Mouse (Mus musculus): ENCODE measurements at regions not wholly inside any gene's neighbourhood (a gene's known extent, or its start where the extent isn't known, plus 50 kb on each side); places are given as distances from the start of the nearest gene placed in this dataset.

DNA sequence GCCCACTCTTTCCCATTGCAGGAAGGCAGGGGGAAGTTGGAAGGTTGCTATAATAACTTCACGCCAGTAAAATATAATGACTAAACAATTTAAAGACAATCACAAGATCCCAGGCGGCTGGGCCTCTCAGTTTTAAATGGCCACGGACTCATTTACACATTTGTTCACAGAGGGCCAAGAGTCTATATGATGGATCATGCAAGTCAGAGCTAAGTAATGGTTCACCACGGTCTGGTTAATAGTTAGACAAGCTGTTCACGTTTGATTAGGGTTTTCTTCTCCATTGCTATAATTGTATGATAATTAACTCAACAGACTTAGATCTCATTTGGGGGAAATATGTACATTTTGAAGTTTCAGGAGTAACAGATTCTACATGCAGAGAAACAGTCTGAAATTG, 170.0 kb downstream of the Ppargc1a start:
- no peak for DNase-seq (ENCODE audit: low read depth, low spot score)

DNA sequence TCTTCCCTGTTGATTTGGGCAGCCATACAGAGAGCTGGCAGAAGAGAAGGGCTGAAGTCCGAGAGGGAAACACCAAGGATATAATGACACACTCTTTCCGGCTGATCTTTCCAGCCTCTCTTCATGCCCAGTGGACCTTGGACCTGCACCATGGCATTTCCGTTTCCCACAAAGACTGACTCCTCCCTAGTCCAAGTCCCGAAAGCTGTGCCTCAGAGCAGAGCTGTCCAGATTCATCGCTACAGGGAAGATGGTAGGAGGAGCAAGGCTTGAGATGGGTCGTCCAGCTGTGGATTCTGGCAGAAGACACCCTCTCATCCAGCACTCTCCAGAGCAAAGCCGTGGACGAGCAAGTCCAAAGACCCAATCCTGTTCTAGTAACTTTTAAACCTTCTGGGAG, 176.2 kb downstream of the Ppargc1a start:
- DNase-seq (ENCODE audit: low read depth, low spot score): no peak

DNA sequence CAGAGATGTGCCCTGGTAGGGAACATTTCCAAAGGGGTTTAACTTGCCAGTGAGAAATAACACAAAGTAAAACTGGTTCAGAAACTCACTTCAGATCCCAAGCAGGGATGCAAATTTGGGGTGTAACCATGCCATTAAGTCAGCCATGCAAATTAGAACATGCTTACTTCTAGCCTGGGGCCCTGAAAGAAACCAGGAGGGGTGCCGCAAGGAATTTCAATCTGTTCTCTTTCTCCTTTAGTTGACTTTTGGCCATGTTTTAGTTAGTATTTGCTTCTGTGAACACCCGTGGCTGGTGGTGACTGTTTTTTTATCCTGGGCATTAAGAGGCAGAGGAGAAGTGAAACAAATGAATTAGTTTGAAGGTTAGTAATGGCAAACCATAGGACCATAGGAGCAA, 179.8 kb downstream of the Ppargc1a start:
- DNase-seq (ENCODE audit: low read depth, low spot score): no peak

DNA sequence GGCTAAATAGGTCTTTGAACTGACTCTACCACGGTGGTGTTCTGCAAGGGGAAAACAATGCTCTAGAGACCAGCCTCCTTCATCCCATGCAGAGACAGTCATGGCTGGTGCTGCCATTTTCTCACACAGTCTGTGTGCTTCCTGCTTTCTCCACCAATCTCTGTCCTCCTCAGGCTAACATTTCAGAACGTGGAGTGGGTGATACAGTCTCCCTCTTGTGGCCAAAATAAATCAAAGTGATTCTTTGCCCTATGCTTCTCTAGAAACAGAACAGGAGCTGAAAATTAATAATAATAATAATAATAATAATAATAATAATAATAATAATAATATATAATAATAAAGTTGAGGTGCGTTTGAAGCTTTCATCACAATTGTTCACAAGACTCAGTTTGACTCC, 181.1 kb downstream of the Ppargc1a start:
- no peak for DNase-seq (ENCODE audit: low read depth, low spot score)

DNA sequence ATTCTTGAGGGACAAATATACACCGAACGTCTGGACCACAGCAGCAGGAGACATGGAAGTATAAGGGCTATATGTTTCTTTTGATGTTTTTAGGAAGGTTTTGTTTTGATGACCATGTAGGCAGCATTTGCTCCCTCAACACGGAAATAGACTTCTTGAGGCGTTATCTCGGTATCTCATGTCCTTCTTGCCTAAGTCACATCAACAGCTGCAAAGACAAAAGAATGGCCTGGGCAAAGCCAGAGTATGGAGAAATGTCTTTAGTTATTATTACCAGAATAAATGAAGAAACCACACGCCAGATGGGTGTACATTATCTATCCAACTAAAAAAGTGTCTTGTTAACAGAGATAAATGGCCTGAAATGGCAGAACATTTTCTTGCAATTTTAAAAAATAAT, 183.2 kb downstream of the Ppargc1a start:
- DNase-seq (ENCODE audit: low read depth, low spot score): no peak

DNA sequence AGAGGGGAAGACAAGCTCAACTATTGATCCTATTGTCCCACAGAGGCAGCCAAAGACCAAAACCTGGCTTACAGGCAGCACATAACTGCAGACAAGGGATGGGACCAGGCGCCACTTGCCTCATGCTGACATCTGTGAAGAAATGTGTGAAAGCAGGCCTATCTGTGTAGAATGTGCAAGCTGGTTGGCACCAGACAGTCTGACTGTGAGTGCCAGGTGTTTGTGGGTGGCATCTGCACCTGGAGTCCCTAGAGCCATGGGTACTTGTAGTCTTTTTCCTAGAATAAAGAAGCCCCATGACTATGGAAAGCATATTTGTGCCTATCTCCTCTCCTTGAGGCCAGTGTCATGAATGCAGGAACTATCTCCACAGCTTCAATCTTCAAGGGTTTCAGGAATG, 208.4 kb downstream of the Ppargc1a start:
- no peak for DNase-seq (ENCODE audit: low read depth, low spot score)

DNA sequence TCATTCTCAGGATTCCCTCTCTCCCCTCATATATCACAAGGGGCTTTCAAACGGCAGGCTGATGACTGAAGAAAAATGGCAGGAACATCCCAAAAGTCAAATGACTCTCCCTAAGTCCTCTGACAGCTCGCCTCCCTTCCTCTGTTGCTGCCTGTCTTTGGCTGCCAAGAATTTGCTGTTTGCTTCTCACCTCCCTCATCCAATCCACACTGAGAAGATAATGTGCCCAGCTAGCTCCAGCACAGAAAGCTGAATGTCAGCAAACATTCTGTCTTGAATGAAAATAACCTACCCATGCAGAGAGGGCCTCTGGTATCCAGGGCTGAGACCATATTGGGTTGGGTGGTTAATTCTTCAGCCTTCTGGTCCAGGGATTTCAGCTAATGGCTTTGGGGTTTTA, 219.3 kb downstream of the Ppargc1a start:
- no peak for DNase-seq (ENCODE audit: low read depth, low spot score)

DNA sequence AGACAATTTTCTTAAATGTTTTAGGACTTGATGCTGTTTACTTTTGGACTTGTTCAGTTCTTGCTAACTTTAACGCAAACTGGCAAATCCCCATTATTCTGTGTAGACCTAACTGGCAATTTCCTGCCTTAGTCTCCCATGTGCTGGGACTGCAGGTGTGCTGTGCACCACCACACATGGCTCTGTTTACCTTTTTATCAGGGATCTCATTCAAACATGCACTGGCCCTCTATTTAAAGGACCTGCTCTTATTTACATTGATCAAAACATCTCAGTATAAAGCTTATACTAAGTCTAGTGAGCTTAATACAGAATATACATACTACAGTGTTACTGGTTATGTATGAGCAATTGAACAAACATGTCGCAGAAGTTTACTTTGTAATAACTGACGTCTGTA, 238.4 kb downstream of the Ppargc1a start:
- DNase-seq (ENCODE audit: low read depth, low spot score): no peak

DNA sequence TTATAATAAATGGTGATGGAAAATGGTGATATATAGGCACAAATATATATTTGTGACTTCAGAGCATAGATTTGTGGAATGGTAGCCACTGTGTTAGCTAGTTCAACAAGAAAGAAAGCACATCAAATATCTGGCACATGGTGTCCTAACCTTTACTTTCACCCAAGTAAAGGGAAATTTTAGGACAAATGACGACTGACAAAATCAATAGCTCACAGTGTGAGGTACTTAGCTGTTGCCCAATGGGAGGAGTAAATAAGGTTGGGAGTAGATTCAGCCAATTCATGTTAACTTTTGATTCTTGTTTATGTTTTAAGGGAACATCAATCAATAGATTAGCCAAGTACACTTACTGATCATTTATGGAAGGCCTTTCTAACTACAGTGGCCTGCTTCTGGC, 278.3 kb downstream of the Ppargc1a start:
- no peak for DNase-seq (ENCODE audit: low read depth, low spot score)

DNA sequence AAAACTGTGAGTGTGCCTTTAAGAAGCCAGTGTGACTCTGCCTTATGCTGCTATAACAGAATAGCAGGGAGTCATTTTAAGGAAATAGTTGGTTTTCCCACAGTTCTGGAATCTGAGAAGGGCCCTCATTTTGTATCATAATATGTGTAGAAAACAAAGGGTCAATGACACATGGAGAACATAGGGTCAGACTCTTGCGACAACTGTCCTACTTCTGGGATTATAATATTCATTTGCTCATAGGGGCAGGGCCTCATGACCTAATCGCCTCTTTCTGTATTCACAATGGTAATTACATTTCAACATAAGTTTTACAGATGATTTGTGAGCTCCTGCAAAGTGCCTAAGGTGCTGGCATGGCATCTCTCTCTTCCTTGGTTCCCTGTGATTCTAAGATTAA, 279.3 kb downstream of the Ppargc1a start:
- DNase-seq (ENCODE audit: low read depth, low spot score): no peak

DNA sequence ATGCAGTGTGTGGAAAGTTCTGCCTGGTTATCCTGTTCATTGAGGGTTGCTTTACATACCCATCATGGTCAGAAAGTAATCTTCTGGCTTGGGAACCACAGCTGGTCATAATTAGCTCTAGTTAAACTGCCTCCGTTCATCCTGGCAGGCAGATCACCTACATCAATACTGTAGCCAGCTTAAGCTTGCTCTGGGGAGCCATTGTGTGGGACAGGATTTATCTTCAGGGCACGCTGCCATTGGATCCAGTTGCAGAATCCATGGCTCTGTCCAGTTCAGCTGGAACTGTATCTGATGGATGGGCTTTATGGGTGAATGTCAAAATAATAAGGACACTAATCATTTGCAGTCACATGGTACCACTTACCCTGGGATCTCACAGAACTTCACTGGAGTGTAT, 326.4 kb downstream of the Ppargc1a start:
- DNase-seq (ENCODE audit: low read depth, low spot score): no peak

DNA sequence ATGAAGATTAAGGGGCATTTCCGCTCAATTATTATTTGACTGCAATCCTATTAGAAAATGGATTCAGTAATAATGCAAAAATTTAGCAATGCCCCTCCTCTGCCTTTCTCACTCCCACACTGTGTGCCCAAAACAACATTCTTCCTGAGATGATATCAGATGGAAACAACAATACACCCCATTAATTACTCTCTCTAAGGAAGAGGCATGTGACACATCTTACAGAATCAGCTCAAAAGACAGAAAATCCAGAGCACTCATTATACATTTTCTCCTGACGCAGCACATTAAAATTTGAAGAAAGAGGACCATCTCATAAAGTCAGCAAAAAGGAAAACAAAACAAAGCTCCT, 333.5 kb downstream of the Ppargc1a start:
- DNase-seq (ENCODE audit: low read depth, low spot score): no peak

DNA sequence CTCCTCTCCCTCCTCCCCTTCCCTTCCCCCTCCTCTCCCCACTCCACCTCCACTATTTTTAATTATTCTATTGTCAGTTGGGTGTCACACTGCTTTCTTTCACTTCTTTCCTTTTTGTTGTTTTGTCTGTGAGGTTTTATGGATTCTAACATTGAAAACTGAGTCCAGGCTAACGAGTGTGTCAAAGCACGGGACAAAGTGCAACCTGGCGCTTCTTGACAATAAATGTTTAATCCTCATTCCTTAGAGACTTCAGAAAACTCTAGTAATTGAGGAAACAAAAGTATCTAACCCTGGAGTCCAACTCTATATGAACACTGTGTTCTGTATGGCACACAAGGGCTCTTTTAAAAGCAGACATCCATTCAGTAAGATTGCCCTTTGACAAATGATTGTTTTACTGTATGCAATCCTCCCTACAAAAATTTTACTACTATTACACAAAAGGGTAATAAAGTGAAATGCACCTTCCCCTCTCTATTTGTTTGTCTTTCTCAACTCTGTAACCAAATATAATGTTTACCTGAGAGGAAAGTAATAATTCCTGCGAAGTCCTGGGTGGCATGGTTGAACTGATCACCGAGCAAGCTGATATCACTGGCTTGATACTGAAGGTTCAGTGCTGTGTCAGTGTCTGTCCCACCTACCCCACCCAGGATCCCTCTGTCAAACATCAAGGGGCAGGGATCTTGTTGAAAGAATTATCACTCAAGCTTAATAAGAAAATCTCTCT, 334.1 kb downstream of the Ppargc1a start:
- DNase-seq (ENCODE audit: low read depth, low spot score): no peak

DNA sequence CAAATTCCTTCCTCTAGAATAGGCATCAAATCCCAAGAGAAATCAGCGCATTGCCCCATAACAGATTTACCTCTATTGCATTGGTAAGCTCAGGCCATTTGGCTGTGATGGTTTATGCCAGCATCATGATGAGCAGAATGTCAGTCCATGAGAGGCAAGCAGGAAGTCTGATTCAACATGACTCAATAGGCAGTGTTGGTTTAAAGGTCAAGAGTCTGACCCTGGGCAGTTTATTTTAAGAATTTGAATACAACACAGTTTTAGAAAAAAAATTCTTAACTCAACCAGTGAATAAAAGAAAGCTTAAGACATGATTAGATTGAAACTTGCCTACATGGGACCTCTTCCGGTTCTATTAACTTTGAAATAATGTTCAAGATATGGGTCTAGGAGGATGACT, 337.7 kb downstream of the Ppargc1a start:
- DNase-seq (ENCODE audit: low read depth, low spot score): no peak

DNA sequence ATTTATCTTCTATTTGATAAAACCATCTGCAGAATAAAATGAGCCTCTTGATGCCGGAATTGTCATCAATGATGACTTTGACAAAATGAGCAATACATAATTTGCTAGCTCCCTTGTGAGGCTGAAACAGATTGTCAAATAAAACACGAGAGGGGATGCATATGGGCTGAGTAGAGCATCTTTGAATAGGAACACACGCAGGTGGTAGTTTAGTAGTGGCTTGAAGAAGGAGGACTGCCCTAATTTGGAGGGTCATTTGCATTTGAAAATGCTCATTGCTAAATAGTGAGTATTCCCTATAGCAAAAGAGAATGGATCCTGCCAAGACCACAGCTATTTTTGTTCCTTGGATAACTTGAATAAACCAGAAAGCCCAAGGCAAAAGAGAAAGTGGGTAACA, 339.5 kb downstream of the Ppargc1a start:
- DNase-seq (ENCODE audit: low read depth, low spot score): no peak

DNA sequence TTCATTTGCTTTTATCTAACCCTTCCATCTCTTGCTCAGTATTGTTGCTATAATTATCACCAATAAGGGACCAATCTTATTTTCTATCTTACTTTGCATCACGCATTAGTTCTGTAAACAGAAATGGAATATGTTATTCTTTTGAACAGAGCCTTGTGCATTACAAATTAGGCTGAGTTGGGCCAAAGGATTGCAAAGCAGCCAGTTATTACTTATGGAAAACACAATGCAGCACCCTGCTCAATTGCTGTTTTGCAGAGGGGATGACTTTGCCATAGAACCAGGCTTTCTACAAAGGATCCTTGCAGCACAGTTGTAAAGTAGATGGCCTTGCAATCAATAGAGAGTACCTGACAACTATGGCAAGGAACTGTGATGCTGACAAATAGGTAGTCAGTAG, 364.3 kb downstream of the Ppargc1a start:
- DNase-seq (ENCODE audit: low read depth, low spot score): no peak

DNA sequence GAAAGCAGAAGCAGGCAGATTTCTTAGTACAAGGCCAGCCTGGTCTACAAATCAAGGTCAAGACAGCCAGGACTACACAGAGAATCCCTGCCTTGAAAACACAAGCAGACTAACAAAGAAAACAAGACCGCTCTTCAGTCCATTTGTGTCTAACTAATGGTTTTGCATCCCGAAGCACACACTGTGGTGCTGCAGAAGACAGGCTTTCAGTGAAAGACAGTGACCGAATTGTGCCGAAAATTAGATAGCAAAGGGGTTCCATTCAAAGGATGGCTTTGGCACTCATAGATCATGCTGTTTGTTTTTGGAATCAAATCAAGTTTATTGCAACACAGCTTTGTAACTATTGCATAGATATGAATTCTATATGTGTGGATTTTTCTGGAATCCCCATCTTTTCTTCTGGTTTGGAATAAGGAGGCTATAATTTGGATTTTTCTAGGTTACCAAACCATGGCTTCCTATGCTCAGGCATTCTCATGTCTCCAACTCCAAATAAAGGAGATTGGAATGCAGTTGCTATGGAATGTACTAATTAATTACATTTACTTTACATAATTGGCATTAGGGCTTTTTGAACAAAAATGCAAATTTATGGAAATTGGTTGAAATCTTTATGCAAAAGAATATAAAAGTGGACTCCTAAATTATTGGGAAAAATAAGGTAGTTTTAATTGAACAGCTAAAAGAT, 364.9 kb downstream of the Ppargc1a start:
- DNase-seq (ENCODE audit: low read depth, low spot score): no peak

DNA sequence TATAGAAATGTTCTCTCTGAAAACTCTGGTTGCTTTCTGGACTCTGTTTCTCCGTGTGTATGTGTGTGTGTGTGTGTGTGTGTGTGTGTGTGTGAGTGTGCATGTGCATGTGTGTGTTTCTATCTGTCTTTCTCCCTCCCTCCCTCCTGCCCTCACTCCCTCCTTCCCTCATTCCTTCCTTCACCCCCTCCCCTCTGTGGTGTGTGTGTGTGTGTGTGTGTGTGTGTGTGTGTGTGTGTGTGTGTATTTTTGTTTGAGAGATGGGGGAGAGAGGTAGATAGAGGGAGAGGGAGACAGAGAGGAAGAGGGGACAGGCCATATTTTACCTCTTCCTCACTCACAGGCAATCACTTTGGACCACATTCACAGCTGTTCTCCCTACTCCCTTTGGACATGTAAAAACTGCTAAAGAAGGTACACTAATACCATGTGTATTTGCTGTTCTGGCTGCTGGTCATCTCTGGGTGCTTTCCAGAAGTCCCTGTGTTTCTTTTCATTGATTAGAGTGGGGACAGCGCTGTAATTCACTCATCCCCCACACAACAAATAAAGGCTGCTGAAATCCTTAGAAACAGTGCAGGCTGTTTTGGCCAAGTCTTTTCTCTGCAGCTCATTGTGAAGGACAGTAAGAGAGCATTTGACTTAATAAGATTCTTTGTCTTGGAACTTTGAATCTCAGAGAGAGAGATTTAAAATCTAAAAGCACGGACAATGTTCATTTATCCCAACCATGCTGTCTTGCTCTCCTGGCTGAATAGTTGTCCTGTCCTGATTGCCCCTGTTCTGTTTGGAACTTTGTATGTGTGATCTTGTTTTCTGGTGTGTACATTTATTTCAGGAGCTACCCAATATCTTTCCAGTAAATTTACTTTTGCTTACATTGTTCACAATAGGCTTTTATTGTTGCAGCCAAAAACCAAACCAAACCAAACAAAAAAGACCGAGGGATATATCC, 370.9 kb downstream of the Ppargc1a start:
- no peak for DNase-seq (ENCODE audit: low read depth, low spot score)

DNA sequence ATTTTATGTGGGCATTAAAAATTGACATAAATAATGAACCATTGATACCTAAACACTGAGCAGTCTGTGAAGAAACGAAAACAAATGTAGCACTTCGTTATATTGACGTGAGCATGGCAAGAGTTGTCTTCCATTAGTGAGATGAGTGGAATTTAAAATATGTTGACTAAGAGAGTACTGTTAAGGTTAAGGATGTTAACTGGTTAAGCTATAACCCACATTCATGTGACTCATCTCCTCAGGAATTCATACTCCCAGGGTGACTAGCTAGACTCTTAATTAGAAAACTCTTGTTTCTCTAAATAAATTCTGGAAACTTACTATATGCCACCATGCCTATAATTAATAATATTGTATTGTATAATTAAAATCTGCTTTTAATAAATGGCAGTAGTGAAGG, 376.9 kb downstream of the Ppargc1a start:
- no peak for DNase-seq (ENCODE audit: low read depth, low spot score)

DNA sequence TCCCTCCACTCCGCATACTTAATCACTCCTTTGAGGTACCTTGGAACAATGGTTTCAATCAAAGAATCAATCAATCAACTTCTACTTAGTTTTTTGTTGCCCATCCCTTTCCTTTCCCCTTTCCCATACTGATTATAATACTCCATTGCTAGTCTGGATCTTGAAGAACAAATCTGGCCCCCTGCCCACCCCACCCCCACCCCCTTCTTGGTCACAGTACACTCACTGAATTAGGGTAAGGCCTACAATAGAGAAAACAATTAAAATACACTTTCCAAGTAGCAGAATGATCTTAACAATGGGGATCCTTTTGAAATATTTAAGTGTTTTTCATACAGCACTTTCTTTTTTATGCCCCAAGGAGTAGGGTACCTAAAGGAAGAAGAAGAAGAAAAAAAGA, 397.7 kb downstream of the Ppargc1a start:
- DNase-seq (ENCODE audit: low read depth, low spot score): no peak

DNA sequence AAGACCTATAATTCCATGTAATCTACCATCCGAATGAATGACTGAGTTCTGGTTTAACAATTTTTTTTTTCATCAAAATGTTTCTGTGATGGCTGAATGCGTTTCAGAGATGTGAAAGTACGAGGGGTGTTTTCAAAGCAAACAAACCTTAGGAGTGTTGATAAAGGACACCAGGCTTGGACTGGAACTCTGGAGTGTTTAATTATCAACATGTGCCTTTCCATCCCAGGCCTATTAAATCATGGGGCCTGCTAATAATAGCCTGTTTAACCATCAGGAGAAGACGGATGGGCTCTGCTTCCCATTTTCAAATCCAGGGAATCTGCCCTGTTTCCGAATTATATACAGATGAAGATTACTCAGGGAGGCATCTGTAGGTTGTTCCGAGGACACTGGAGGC, 399.3 kb downstream of the Ppargc1a start:
- no peak for DNase-seq (ENCODE audit: low read depth, low spot score)

DNA sequence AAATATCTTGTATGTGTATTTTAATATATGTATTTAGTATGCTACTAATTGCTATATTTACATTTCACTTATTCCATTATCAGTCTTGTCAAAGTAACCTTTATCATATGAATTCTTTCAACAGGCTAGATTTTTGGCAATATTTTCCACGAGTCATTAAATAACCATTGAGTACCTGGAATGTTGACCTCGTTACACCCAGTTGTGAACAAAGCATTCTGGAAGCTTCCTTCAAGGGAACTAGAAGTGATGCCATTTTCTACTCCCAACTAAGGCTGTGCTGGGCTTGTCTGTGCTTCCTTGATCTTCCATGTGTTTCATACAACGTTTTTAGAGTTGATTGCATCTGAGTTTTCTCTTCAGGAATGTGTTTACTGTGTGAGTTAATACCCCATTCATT, 410.6 kb downstream of the Ppargc1a start:
- no peak for DNase-seq (ENCODE audit: low read depth, low spot score)

DNA sequence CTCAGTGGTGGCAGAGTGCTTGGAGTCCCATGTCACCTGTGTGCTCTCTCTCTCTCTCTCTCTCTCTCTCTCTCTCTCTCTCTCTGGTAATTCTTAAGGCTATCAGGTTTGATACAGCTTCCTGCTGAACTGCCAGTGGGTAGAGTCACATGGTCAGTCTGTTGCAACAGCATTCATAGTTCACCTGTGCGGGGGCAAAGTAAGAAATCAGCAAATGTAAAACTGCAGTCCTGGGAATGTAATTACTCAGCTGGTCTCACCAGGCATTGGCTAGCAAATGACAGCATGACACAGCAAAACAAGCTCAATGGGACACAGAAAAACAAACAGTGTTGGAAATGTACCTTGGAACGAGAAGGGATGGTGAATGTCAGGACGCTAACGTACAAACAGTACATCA, 422.7 kb downstream of the Ppargc1a start:
- no peak for DNase-seq (ENCODE audit: low read depth, low spot score)
